Mouse (Mus musculus): ENCODE results near the gene Pdgfb. TPM values are rescaled to one million over a fixed set of nuclear protein-coding genes. Genes with fewer than 3 reads are reported as not detected.

Gene Pdgfb
- total and polyA plus RNA-seq, 3 experiments = 0.23 to 0.72 TPM; not detected in 1

- no peaks in the 10 kb centered on the region for H3K36me3 ChIP-seq (ENCODE audit: control insufficient read depth in 1 of 2, insufficient read depth in 2 of 2, low read length in 2 of 2)
- TF ChIP-seq TCF12 (IDR thresholded peaks at IDR 0.05; ENCODE audit: low read depth, low read length) = no peak
- peak in 1 of 3 experiments; percentile 17; a peak in 2 of 6 replicates for TF ChIP-seq CTCF (IDR thresholded peaks at IDR 0.05 in 2 of 3, conservative IDR thresholded peaks at IDR 0.05 in 1 of 3; ENCODE audit: control insufficient read depth in 1 of 3, insufficient read depth in 1 of 3, low read depth in 2 of 3, low read length in 3 of 3, poor library complexity in 1 of 3, severe bottlenecking in 1 of 3)
- H3K27ac ChIP-seq (ENCODE audit: control insufficient read depth, low read depth, low read length) = no peak overlapping the region
- no peaks in the 10 kb centered on the region for H3K4me1 ChIP-seq (ENCODE audit: control insufficient read depth in 1 of 2, insufficient read depth in 2 of 2, low read length in 2 of 2)
- H3K9me3 ChIP-seq (replicated peaks; ENCODE audit: insufficient read depth, low read length) = no peaks in the 10 kb centered on the region
- no peak for DNase-seq (ENCODE audit: low read depth, low spot score)
- no peak overlapping the region for H3K4me3 ChIP-seq (ENCODE audit: control insufficient read depth in 1 of 2, insufficient read depth in 1 of 2, low read depth in 2 of 2, low read length in 2 of 2)
- H3K79me2 ChIP-seq (ENCODE audit: control insufficient read depth, insufficient read depth, low read length, poor library complexity) = no peaks in the 10 kb centered on the region
- H3K9ac ChIP-seq (ENCODE audit: control insufficient read depth, low read depth, low read length, poor library complexity, severe bottlenecking) = no peak overlapping the region
- no peaks in the 10 kb centered on the region; a peak in 1 of 4 replicates for H3K27me3 ChIP-seq (ENCODE audit: control insufficient read depth in 1 of 2, insufficient read depth in 2 of 2, low read length in 2 of 2)
Measured at GRCm38 (mm10) chr15:80060356-80061070, 45.7 kb upstream of the Pdgfb start.

- Histone ChIP-seq H3K9ac (ENCODE audit: control insufficient read depth, low read depth, low read length, poor library complexity, severe bottlenecking) (no peak overlapping the region), H3K27ac (ENCODE audit: control insufficient read depth, low read depth, low read length) (no peak overlapping the region)
Measured at GRCm38 (mm10) chr15:80059606-80060005, 44.8 kb upstream of the Pdgfb start.

GRCm38 (mm10) chr15:80058151-80058550, 43.4 kb upstream of the Pdgfb start:
- Histone ChIP-seq H3K27ac (ENCODE audit: control insufficient read depth, low read depth, low read length) (no peak overlapping the region), H3K27me3 (ENCODE audit: control insufficient read depth in 1 of 2, insufficient read depth in 2 of 2, low read length in 2 of 2) (no peaks in the 10 kb centered on the region; a peak in 1 of 4 replicates), H3K36me3 (ENCODE audit: control insufficient read depth in 1 of 2, insufficient read depth in 2 of 2, low read length in 2 of 2) (no peaks in the 10 kb centered on the region), H3K4me3 (ENCODE audit: control insufficient read depth in 1 of 2, insufficient read depth in 1 of 2, low read depth in 2 of 2, low read length in 2 of 2) (no peak overlapping the region), H3K9ac (ENCODE audit: control insufficient read depth, low read depth, low read length, poor library complexity, severe bottlenecking) (no peak overlapping the region), H3K4me1 (ENCODE audit: control insufficient read depth in 1 of 2, insufficient read depth in 2 of 2, low read length in 2 of 2) (no peaks in the 10 kb centered on the region), H3K9me3 (replicated peaks; ENCODE audit: insufficient read depth, low read length) (no peaks in the 10 kb centered on the region), H3K79me2 (ENCODE audit: control insufficient read depth, insufficient read depth, low read length, poor library complexity) (no peaks in the 10 kb centered on the region)
- no peak for TF ChIP-seq CHD2 (IDR thresholded peaks at IDR 0.05; ENCODE audit: low read length)
- no peak for DNase-seq (ENCODE audit: low read depth, low spot score)

More at GRCm38 (mm10) chr15:80059606-80060005, 44.8 kb upstream of the Pdgfb start:
- Histone ChIP-seq H3K4me1 (ENCODE audit: control insufficient read depth in 1 of 2, insufficient read depth in 2 of 2, low read length in 2 of 2) (no peaks in the 10 kb centered on the region), H3K27me3 (ENCODE audit: control insufficient read depth in 1 of 2, insufficient read depth in 2 of 2, low read length in 2 of 2) (no peaks in the 10 kb centered on the region; a peak in 1 of 4 replicates), H3K9me3 (replicated peaks; ENCODE audit: insufficient read depth, low read length) (no peaks in the 10 kb centered on the region), H3K79me2 (ENCODE audit: control insufficient read depth, insufficient read depth, low read length, poor library complexity) (no peaks in the 10 kb centered on the region), H3K36me3 (ENCODE audit: control insufficient read depth in 1 of 2, insufficient read depth in 2 of 2, low read length in 2 of 2) (no peaks in the 10 kb centered on the region), H3K4me3 (ENCODE audit: control insufficient read depth in 1 of 2, insufficient read depth in 1 of 2, low read depth in 2 of 2, low read length in 2 of 2) (no peak overlapping the region)
- DNase-seq (ENCODE audit: low read depth, low spot score) = no peak
- TF ChIP-seq EP300 (IDR thresholded peaks at IDR 0.05; ENCODE audit: low read depth in 1 of 2, low read length in 2 of 2) (no peak), E2F4 (IDR thresholded peaks at IDR 0.05; ENCODE audit: borderline replicate concordance, low read depth, low read length) (no peak), TCF12 (IDR thresholded peaks at IDR 0.05; ENCODE audit: low read depth, low read length) (no peak), MAFK (IDR thresholded peaks at IDR 0.05; ENCODE audit: borderline replicate concordance, low read depth, low read length) (no peak), RAD21 (IDR thresholded peaks at IDR 0.05; ENCODE audit: low read depth, low read length) (no peak), GATA1 (IDR thresholded peaks at IDR 0.05; ENCODE audit: low read depth, low read length) (no peak), TBP (IDR thresholded peaks at IDR 0.05; ENCODE audit: low read depth, low read length) (no peak), KAT2A (conservative IDR thresholded peaks at IDR 0.05; ENCODE audit: low read depth, low read length) (no peak), MAZ (IDR thresholded peaks at IDR 0.05; ENCODE audit: low read depth, low read length) (no peak), MEF2A (IDR thresholded peaks at IDR 0.05; ENCODE audit: extremely low read depth, insufficient replicate concordance, low read depth, low read length, poor library complexity, severe bottlenecking) (no peak)

Data from MEL (cell line).